Mouse (Mus musculus) stomach, postnatal 0 days (tissue): Measurements from ENCODE around the gene Mapk8ip1.

Experiments used
- CTCF ChIP-seq: IDR thresholded peaks from 2 replicates; pipeline ENCODE4 v1.5.1; 2016; ENCODE audit warnings: antibody characterized with exemption, low read depth, mild to moderate bottlenecking, moderate library complexity
- EP300 ChIP-seq: optimal IDR thresholded peaks from 2 replicates; pipeline ENCODE3; 2016; ENCODE audit warnings: antibody characterized with exemption

DNA sequence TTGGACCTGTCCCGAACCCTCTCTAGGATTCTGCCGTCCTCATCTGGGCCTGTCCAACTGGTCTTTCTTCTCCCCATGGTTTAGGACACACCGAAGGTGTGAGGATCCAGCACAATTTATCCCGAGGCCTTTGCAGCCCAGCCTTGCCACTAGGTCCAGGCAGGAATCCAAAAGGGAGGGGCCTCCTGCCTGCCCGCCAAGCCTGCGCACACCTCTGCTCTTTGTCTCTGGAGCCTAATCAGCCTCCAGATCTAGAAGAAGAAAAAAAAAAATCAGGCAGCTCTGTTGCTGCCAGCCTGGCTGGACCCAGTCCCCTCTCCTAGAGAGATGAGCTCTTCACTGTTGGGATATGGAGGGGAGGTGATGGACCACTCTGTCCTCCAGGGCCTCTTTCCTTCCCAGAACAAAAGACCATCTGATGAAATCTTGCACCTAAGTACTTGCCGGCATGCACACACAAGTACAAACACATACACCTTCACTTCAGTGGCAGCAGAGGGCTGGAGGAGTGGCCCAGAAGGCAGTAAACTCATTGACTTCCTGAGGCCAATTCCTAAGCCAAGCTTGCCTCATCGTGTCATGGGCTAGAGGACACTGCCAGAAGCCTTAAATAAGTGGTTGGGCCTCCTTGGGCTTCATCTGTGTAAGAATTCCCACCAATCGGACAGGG lies 28.2 kb downstream of the Mapk8ip1 start:
- TF ChIP-seq CTCF (no peak), EP300 (no peak)
